Mouse (Mus musculus) embryonic facial prominence, embryonic 13.5 days (tissue): ENCODE measurements around the gene Tab1. TPM values are rescaled to one million over a fixed set of nuclear protein-coding genes. Genes with fewer than 3 reads are reported as not detected.
A peak's percentile ranks its signal among the peaks of the same experiment; 100 is the strongest.

ENCODE experiments used
- ATAC-seq: fragments of 200-750 bp; cut with Nextera tagmentation; 2 replicates; pipeline ENCODE4 v1.8.0; 2017; ENCODE audit warnings: low read depth; ENCODE audit not compliant: insufficient number of reproducible peaks, insufficient read depth, low FRiP score, low TSS enrichment
- H3K27ac ChIP-seq: fragments of 300-500 bp; sonication (generic); 2 replicates; pipeline ENCODE4 v1.5.1; 2015; ENCODE audit warnings: moderate library complexity, mild to moderate bottlenecking, inconsistent platforms
- H3K27me3 ChIP-seq: fragments of 300-500 bp; sonication (generic); 2 replicates; pipeline ENCODE4 v1.6.1; 2015; ENCODE audit warnings: mild to moderate bottlenecking, inconsistent platforms
- H3K36me3 ChIP-seq: fragments of 300-500 bp; sonication (generic); 2 replicates; pipeline ENCODE4 v1.6.1; 2015; ENCODE audit warnings: mild to moderate bottlenecking, inconsistent platforms
- H3K4me1 ChIP-seq: fragments of 300-500 bp; sonication (generic); 2 replicates; pipeline ENCODE4 v1.6.1; 2015; ENCODE audit warnings: inconsistent platforms
- H3K4me2 ChIP-seq: fragments of 300-500 bp; sonication (generic); 2 replicates; pipeline ENCODE4 v1.6.1; 2015; ENCODE audit warnings: moderate library complexity, mild to moderate bottlenecking, inconsistent platforms
- H3K4me3 ChIP-seq: fragments of 300-500 bp; sonication (generic); 2 replicates; pipeline ENCODE4 v1.5.1; 2015; ENCODE audit warnings: mild to moderate bottlenecking, inconsistent platforms
- H3K9ac ChIP-seq: fragments of 300-500 bp; sonication (generic); 2 replicates; pipeline ENCODE4 v1.6.1; 2015; ENCODE audit warnings: mild to moderate bottlenecking, inconsistent platforms
- H3K9me3 ChIP-seq: fragments of 300-500 bp; sonication (generic); 2 replicates; pipeline ENCODE4 v1.6.1; 2016; ENCODE audit warnings: inconsistent platforms
- WGBS: fragments of 180-500 bp; shearing (Covaris S2); methylation state at CpG from one replicate; pipeline ENCODE4 v1.1.7; 2015; ENCODE audit warnings: mixed read lengths; 5-methylcytosine and 5-hydroxymethylcytosine counted together
- polyA plus RNA-seq: library from polyadenylated mRNA; unstranded; fragments of >200 nt; fragmentation: Nextera tagmentation; extraction: Ambion mirVana; gene quantifications from 2 replicates; pipeline ENCODE4 v1.2.1, GENCODE M21; 2015

Tab1 gene
- polyA plus RNA-seq, 1 experiment from 2014 or later, result 48.0 TPM

DNA sequence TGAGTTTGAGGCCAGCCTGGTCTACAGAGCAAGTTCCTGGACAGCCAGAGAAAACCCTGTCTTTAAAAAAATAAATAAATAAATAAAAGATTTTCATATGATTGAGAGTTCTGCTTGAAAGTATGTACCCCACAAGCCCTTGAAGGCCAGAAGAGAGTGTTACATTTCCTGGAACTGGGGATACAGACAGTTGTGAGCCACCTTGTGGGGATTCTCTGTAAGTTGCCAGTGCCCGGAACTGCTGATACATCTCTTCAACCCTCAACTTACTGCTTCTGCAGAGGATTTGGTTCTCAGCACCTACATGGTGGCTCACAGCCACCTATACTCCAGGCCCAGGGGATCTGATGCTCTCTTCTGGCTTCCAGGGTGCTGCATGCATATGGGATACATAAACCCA is 5.7 kb upstream of the Tab1 start:
- no peak overlapping the region for H3K4me3 ChIP-seq
- WGBS, result 72% methylated on average over 1 of the region's 1 CpGs
- H3K9ac ChIP-seq, result no peak overlapping the region
- no peak overlapping the region for H3K27ac ChIP-seq
- no peaks in the 10 kb centered on the region for H3K36me3 ChIP-seq
- no peaks in the 10 kb centered on the region for H3K9me3 ChIP-seq
- no peak overlapping the region for H3K4me2 ChIP-seq
- H3K27me3 ChIP-seq, result no peaks in the 10 kb centered on the region
- no peaks in the 10 kb centered on the region for H3K4me1 ChIP-seq
- ATAC-seq, result no peak

DNA sequence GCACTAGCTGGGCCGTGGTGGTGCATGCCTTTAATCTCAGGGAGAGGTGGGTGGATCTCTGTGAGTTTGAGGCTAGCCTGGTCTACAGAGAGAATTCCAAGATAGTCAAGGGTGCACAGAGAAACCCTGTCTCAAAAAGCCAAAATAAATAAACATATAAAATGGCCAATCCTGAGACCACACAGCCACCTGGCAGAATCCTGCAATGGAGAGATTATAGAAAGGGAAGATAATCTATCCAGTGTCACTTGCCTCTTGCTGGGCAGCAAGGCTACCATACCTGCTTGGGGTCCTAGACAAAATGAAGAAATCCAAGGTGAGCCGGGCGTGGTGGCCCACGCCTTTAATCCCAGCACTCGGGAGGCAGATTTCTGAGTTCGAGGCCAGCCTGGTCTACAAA is 2.9 kb upstream of the Tab1 start:
- WGBS, result 88% methylated on average over 6 of the region's 6 CpGs
- Histone ChIP-seq H3K9me3 (no peaks in the 10 kb centered on the region), H3K4me2 (no peak overlapping the region), H3K36me3 (no peaks in the 10 kb centered on the region), H3K9ac (no peak overlapping the region), H3K4me1 (peaks cover 13% of the 10 kb centered on the region), H3K4me3 (no peak overlapping the region), H3K27me3 (no peaks in the 10 kb centered on the region), H3K27ac (no peak overlapping the region)
- no peak for ATAC-seq

DNA sequence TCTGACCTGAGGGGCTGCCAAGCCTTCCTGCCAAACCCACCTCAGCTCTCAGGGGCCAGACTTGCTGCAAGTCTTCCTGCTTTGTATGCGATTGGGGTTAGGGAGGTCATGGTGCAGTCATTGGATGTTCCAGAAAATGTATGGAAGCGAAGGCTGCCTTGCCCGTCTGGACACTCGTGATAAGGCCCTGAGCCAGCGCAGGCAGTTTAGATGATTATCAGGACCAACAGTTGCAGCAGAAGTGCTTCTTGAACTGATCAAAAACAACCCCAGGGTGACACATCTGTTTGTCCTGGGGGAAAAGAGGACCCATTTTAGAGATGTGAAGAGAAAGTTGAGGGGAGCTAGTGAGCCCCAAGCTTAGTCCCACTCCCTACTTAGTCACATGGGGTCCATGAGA is 2.2 kb upstream of the Tab1 start:
- H3K4me3 ChIP-seq, result no peak overlapping the region
- WGBS, result 87% methylated on average over 5 of the region's 5 CpGs
- no peak overlapping the region for H3K9ac ChIP-seq
- peaks cover 13% of the 10 kb centered on the region for H3K4me1 ChIP-seq
- no peak for ATAC-seq
- H3K4me2 ChIP-seq, result no peak overlapping the region
- no peaks in the 10 kb centered on the region for H3K27me3 ChIP-seq
- no peaks in the 10 kb centered on the region for H3K9me3 ChIP-seq
- no peak overlapping the region for H3K27ac ChIP-seq
- H3K36me3 ChIP-seq, result no peaks in the 10 kb centered on the region

DNA sequence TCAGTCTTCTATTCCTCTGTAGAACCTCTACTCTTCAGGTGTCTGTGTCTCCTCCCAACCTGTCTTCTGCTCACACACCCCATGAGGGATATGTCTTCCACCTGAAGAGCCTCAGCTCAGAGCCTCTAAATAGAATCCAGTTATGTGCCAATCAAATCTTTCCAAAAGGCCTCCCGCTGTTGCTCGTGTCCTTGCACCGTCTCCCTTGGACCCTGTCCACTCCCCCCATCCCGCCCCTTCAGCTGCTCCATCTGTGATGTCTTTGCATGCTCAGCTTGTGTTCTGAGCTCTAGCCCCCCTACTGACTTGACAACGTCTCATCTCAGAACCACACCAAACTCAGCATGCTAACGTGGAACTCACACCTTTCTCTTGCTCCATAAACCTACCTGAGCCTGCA is 1.5 kb upstream of the Tab1 start:
- ATAC-seq, result no peak
- H3K4me1 ChIP-seq, result peaks cover 13% of the 10 kb centered on the region
- WGBS, result 81% methylated on average over 6 of the region's 6 CpGs
- no peak overlapping the region for H3K27ac ChIP-seq
- no peak overlapping the region for H3K4me2 ChIP-seq
- no peaks in the 10 kb centered on the region for H3K9me3 ChIP-seq
- no peaks in the 10 kb centered on the region for H3K27me3 ChIP-seq
- H3K36me3 ChIP-seq, result peaks cover 4% of the 10 kb centered on the region; the same call in 1 of the 2 replicates
- H3K9ac ChIP-seq, result no peak overlapping the region
- no peak overlapping the region for H3K4me3 ChIP-seq

DNA sequence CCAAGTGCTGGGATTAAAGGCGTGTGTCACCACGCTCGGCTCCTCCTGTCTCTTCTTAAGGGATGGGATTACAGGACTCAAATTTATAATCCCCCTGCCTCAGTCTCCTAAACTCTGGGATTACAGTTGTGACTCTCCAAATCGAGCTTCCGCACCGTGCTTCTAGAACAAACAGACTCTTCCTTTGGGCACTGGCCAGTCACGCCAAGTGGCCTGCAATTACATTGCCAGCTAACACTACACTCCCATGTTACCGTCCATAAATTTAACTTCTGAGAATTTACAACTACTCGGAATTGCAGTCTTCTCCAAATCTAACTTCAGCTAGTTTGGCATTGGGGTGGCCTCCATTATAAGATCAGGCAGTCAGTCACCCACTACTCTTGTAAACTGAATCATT is 475 bp upstream of the Tab1 start:
- Histone ChIP-seq H3K9me3 (no peaks in the 10 kb centered on the region), H3K4me2 (peak overlapping the region; percentile 91), H3K27ac (peak overlapping the region; percentile 99), H3K27me3 (no peaks in the 10 kb centered on the region), H3K4me3 (peak overlapping the region; percentile 70), H3K36me3 (peaks cover 14% of the 10 kb centered on the region; the same call in 1 of the 2 replicates), H3K4me1 (peaks cover 16% of the 10 kb centered on the region), H3K9ac (peak overlapping the region; percentile 89)
- no peak for ATAC-seq
- WGBS, result 82% methylated on average over 9 of the region's 9 CpGs

DNA sequence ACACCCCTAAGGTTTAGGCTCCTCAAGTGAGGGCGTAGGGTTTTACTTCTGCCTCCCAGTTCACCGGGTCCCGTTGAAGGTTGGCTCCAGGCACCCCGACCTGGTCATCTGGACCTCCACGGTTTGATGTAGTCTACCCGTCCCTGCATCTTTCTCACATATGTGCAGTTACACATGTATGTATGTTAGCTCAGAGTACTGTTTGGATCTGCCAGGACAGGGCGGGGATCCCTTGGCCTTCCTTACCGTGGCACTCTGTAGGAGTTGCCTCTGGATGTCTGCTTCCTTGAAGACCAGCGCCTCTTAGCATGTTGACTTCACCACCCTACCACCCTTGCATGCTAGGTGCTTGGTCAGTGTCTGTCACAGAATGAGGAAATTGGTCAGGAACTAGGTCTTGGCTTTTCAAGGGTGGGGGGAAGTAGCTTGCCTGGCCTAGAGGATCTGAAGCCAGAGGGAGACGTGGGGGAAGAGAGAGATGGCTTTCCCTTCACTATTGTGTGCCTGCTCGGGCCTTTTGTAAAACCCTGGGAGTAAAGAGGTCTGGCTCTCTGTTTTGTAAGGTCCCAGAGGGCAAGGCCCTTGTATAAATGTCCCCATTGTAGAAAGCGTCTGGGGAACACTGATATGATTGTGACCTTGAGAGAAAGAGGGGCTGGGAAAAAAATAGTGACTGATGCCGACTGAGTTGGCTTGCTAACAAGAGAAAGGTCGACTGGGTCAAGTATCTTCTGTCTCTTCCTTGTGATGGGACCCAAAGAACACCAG is 939 bp downstream of the Tab1 start:
- Histone ChIP-seq H3K4me2 (peak overlapping the region; percentile 91), H3K4me1 (peaks cover 30% of the 10 kb centered on the region), H3K9me3 (no peaks in the 10 kb centered on the region), H3K36me3 (peaks cover 15% of the 10 kb centered on the region; the same call in 1 of the 2 replicates), H3K27me3 (no peaks in the 10 kb centered on the region), H3K27ac (peak overlapping the region; percentile 99), H3K9ac (peak overlapping the region; percentile 89), H3K4me3 (peak overlapping the region; percentile 70)
- no peak for ATAC-seq
- 14% methylated on average over 14 of the region's 14 CpGs for WGBS

DNA sequence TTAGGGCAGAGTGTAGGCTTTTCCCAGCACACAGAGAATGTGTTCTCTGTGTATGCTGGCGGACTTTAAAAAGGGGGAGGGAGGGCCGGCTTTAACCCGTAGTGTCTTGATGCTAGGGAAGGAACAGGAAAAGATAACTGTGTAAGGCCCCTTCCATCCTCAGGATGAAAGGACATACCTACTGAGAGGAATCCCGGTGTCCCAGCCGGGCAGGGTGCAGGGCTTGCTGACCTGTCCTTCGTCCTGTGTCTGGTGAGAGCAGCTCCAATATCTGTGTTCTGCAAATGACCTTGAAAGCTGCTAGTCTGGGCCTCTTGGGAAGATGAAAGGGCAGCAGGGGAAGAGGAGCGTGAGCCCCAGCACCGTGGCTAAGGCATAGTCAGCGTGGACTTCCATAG is 1.5 kb downstream of the Tab1 start:
- peak overlapping the region; percentile 89 for H3K9ac ChIP-seq

DNA sequence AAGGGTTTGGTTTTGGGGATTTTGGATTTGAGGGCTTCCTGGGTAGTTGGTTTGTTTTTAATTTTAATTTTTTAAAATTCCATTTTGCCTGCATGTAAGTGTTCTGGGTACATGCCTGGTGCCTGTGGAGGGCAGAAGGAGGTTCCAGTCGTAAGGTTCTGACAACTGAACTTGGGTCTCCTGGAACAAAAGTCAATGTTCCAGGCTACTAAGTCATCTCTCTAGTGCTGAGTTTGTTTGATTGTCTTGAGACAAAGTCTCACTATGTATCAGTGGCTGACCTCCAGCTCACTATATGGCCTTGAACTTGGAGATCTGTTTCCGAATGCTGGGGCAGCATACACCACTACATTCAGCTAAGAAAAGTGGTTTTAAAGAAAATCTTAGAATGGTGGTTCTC is 2.6 kb downstream of the Tab1 start:
- no peak overlapping the region for H3K4me2 ChIP-seq
- no peaks in the 10 kb centered on the region for H3K27me3 ChIP-seq
- no peak for ATAC-seq
- H3K27ac ChIP-seq, result no peak overlapping the region
- 95% methylated on average over 2 of the region's 2 CpGs for WGBS
- H3K36me3 ChIP-seq, result peaks cover 22% of the 10 kb centered on the region
- no peak overlapping the region for H3K9ac ChIP-seq
- H3K4me3 ChIP-seq, result no peak overlapping the region
- H3K4me1 ChIP-seq, result peaks cover 30% of the 10 kb centered on the region
- H3K9me3 ChIP-seq, result no peaks in the 10 kb centered on the region

More for the DNA sequence above, 1.5 kb downstream of the Tab1 start:
- peaks cover 30% of the 10 kb centered on the region for H3K4me1 ChIP-seq
- no peak for ATAC-seq
- H3K4me3 ChIP-seq, result peak overlapping the region; percentile 70
- H3K36me3 ChIP-seq, result peaks cover 15% of the 10 kb centered on the region; the same call in 1 of the 2 replicates
- WGBS, result 68% methylated on average over 9 of the region's 9 CpGs
- no peaks in the 10 kb centered on the region for H3K9me3 ChIP-seq
- peak overlapping the region; percentile 91 for H3K4me2 ChIP-seq
- H3K27me3 ChIP-seq, result no peaks in the 10 kb centered on the region
- H3K27ac ChIP-seq, result peak overlapping the region; percentile 99; the same call in 1 of the 2 replicates

DNA sequence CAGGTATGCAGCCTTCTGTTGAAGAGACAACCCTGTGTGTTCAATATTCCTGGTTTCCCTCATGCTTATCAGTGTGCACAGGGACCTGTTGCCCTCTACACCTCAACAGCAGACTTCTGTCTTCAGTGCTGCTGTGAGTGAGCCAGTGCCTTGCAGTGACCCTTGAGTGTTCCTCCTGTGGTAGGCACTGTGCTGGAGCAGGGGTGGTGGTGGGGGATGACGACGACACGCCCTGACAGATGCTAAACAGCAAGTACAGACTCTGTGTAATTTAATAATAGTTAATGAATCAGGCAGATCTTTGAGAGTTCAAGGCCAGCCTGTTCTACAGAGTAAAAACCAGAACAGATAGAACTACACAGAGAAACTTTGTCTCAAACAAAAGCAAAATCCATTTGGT is 3.7 kb downstream of the Tab1 start:
- no peak overlapping the region for H3K27ac ChIP-seq
- no peak overlapping the region for H3K4me2 ChIP-seq
- H3K36me3 ChIP-seq, result peaks cover 32% of the 10 kb centered on the region
- peaks cover 30% of the 10 kb centered on the region for H3K4me1 ChIP-seq
- ATAC-seq, result no peak
- no peak overlapping the region for H3K9ac ChIP-seq
- no peaks in the 10 kb centered on the region for H3K27me3 ChIP-seq
- H3K4me3 ChIP-seq, result no peak overlapping the region
- no peaks in the 10 kb centered on the region for H3K9me3 ChIP-seq
- WGBS, result 96% methylated on average over 3 of the region's 3 CpGs

DNA sequence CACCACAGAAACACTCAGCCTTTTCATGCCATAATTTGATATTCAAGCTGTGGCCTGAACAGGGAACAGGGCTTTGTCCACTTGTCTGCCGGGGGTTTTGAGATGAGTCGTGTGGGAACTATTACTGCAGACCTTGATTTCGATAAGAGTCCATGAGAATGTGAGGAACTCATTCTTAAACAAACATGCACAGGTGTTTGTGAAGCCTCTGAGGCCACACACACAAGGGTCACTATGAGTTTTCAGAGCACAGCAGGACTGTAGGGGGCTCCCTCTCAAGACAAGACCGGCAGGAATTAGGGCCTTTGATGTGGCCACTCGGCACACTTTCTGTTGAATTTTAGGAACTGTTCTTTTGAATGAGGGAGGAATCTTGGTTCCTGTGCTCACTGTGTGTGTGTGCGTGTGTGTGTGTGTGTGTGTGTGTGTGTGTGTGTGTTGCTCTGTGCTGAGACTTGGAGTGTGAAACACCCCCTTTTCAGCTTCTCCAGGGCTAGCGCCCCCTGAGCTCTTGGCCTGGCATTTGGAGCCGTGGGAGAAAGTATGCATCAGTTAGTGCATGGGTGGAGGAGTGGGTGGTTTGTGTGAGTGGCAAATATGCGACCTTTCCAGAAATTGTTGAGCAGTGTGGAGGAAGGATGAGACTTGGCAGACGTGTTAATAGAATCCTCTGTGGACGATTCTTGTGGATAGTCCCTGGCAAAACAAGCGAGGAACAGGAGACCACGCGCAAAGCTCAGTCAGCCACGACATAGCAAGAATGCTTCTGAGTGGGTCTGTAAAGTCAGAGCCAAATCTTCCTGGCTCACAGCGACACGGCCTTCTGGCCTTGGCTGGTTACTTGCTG is 5.2 kb downstream of the Tab1 start:
- Histone ChIP-seq H3K4me1 (peaks cover 30% of the 10 kb centered on the region), H3K27me3 (no peaks in the 10 kb centered on the region), H3K36me3 (peaks cover 46% of the 10 kb centered on the region), H3K4me3 (no peak overlapping the region), H3K9ac (0 out of 2 replicates have a peak overlapping the region, but pooled peaks have one; percentile 27), H3K4me2 (no peak overlapping the region), H3K9me3 (0 out of 2 replicates have a peak, but pooled peaks cover 3% of the 10 kb centered on the region), H3K27ac (no peak overlapping the region)
- WGBS, result 72% methylated on average over 17 of the region's 17 CpGs
- ATAC-seq, result no peak

DNA sequence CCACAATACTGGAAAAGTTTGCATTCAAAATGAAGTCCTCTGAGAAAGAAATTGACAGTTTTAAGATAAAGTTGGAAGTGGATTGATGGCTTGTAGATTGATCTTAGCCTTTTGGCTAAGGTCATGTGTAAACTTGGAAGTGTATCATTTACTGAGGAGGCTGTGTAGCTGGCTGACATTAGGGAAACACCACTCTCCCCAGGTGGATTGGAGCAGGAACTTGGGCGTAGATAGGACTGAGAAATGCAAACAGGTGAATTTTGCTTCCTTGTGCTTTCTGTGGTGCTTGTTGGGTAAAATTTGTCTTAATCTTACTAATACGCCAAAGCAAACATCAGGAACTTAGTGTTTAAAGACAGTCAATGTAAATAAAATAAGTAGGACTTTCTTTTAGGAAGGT is 7.4 kb downstream of the Tab1 start:
- WGBS, result 98% methylated on average over 2 of the region's 2 CpGs
- ATAC-seq, result no peak
- no peak overlapping the region for H3K4me2 ChIP-seq
- no peak overlapping the region for H3K4me3 ChIP-seq
- H3K9ac ChIP-seq, result no peak overlapping the region
- H3K36me3 ChIP-seq, result peaks cover 54% of the 10 kb centered on the region
- H3K27ac ChIP-seq, result no peak overlapping the region
- peaks cover 17% of the 10 kb centered on the region; the same call in 1 of the 2 replicates for H3K4me1 ChIP-seq
- H3K27me3 ChIP-seq, result no peaks in the 10 kb centered on the region
- 0 out of 2 replicates have a peak, but pooled peaks cover 3% of the 10 kb centered on the region for H3K9me3 ChIP-seq
